Mouse (Mus musculus): ENCODE results near the gene Cygb.
A peak's percentile ranks its signal among the peaks of the same experiment; 100 is the strongest.
"Not testable (repeated sequence)": the region's sequence is repeated elsewhere in the genome, so short reads cannot be mapped to it uniquely, and the experiment has no call there.

Cygb gene

GRCm38 (mm10) chr11:116674616-116675379, 20.7 kb upstream of the Cygb start:
- no peak for DNase-seq (ENCODE audit: low spot score)

- no peak for DNase-seq (ENCODE audit: low spot score)
Measured at GRCm38 (mm10) chr11:116673410-116673809, 19.3 kb upstream of the Cygb start.

- no peak for DNase-seq (ENCODE audit: low spot score)
Measured at GRCm38 (mm10) chr11:116672595-116672994, 18.5 kb upstream of the Cygb start.

- DNase-seq (ENCODE audit: low spot score), result no peak
Measured at GRCm38 (mm10) chr11:116671845-116672434, 17.8 kb upstream of the Cygb start.

- peak; percentile 97 for DNase-seq (ENCODE audit: low spot score)
Measured at GRCm38 (mm10) chr11:116671112-116671844, 17.2 kb upstream of the Cygb start.

GRCm38 (mm10) chr11:116670386-116670785, 16.3 kb upstream of the Cygb start:
- no peak for DNase-seq (ENCODE audit: low spot score)

GRCm38 (mm10) chr11:116669787-116670365, 15.8 kb upstream of the Cygb start:
- DNase-seq (ENCODE audit: low spot score), result no peak

GRCm38 (mm10) chr11:116669316-116669715, 15.2 kb upstream of the Cygb start:
- no peak for DNase-seq (ENCODE audit: low spot score)

- DNase-seq (ENCODE audit: low spot score), result no peak
Measured at GRCm38 (mm10) chr11:116668839-116669238, 14.7 kb upstream of the Cygb start.

GRCm38 (mm10) chr11:116668381-116668825, 14.3 kb upstream of the Cygb start:
- DNase-seq (ENCODE audit: low spot score), result no peak

- no peak for DNase-seq (ENCODE audit: low spot score)
Measured at GRCm38 (mm10) chr11:116667930-116668329, 13.8 kb upstream of the Cygb start.

- not testable (repeated sequence) for DNase-seq (ENCODE audit: low spot score)
Measured at GRCm38 (mm10) chr11:116667012-116667411, 12.9 kb upstream of the Cygb start.

- no peak for DNase-seq (ENCODE audit: low spot score)
Measured at GRCm38 (mm10) chr11:116666566-116666965, 12.5 kb upstream of the Cygb start.

- DNase-seq (ENCODE audit: low spot score), result no peak
Measured at GRCm38 (mm10) chr11:116665289-116665688, 11.2 kb upstream of the Cygb start.

- DNase-seq (ENCODE audit: low spot score), result no peak
Measured at GRCm38 (mm10) chr11:116661948-116662377, 7.8 kb upstream of the Cygb start.

GRCm38 (mm10) chr11:116661291-116661947, 7.3 kb upstream of the Cygb start:
- no peak for DNase-seq (ENCODE audit: low spot score)

GRCm38 (mm10) chr11:116660181-116660580, 6.1 kb upstream of the Cygb start:
- no peak for DNase-seq (ENCODE audit: low spot score)

GRCm38 (mm10) chr11:116659027-116659621, 5.0 kb upstream of the Cygb start:
- DNase-seq (ENCODE audit: low spot score), result no peak

GRCm38 (mm10) chr11:116658238-116658637, 4.1 kb upstream of the Cygb start:
- no peak for DNase-seq (ENCODE audit: low spot score)

- peak; percentile 63 for DNase-seq (ENCODE audit: low spot score)
Measured at GRCm38 (mm10) chr11:116657311-116658223, 3.5 kb upstream of the Cygb start.
